ENCODE assay signal across 8 mouse cellular contexts in the genomic region with DNA sequence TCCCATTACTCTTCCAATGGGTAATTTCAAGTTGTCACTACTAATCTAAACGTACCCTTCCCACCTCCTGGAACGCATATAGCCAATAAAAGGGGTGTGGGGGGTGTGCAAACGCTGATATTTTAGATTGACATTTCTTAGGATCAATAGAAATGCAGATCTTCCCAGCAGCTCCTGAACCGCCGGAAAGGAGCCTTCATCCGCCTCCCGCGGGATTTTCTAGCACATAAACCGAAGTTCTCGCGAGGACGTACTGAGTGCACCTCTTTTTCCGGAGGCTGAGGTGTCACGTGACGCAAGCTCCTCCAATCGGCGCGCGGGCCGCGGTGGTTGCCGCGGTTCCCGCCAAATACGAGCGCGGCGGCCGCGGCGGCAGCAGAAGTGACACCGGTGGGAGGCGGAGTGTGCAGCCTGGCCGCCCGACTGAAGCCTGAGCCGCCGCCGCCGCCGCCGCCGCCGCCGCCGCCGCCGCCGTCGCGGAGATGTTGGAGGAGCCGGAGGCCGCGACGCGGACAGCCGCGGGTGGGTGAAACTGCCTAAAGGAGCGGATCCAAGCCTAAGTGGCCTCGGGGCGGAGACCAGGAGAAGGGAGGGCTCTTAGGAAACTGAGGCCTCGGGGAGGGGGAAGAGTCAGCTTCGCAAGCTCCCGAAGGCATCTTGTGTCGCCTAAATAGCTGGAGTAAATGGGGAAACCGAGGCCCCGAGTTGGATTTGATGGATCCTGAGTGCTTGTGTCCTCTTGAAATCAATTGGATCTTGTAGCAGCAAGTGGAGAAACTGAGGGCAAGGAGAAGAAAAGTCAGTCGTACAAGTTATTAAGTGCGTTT. TPM values are rescaled to one million over a fixed set of nuclear protein-coding genes. Genes with fewer than 3 reads are reported as not detected.
DNase-seq lines count a peak whose midpoint lies in the region; ATAC-seq and TF ChIP-seq lines count a peak whose summit lies in the region.

TSS of gene Chaf1a (plus strand) at position 410 of the 827 bp plus-strand sequence.

- peak within 1 kb of the TSS; percentile 92 for H3K4me2 ChIP-seq in heart, embryonic 15.5 days
- H3K4me2 ChIP-seq in liver, embryonic 14.5 days (ENCODE audit: low read depth), result peak within 1 kb of the TSS; percentile 91
- peak within 1 kb of the TSS; percentile 80 for H3K4me2 ChIP-seq in neural tube, embryonic 11.5 days (ENCODE audit: low read depth)
- H3K4me2 ChIP-seq in stomach, postnatal 0 days (replicated peaks; ENCODE audit: low read depth), result peak within 1 kb of the TSS; percentile 74

- peak; percentile 77 for ATAC-seq in heart, embryonic 15.5 days (replicated peaks; ENCODE audit: insufficient number of reproducible peaks, insufficient read depth, low FRiP score, low read depth)
- ATAC-seq in liver, embryonic 14.5 days (ENCODE audit: insufficient read depth), result peak; percentile 75
- peak; percentile 75 for ATAC-seq in neural tube, embryonic 11.5 days (ENCODE audit: insufficient read depth, low FRiP score, low TSS enrichment)
- peak; percentile 91 for ATAC-seq in stomach, postnatal 0 days (ENCODE audit: low FRiP score, low TSS enrichment)

- peak within 1 kb of the TSS; percentile 96 for H3K27ac ChIP-seq in forebrain, embryonic 10.5 days
- peak within 1 kb of the TSS; percentile 73 for H3K27ac ChIP-seq in heart, embryonic 15.5 days
- H3K27ac ChIP-seq in liver, embryonic 14.5 days, result peak within 1 kb of the TSS; percentile 78
- peak within 1 kb of the TSS; percentile 1; the same call in 1 of the 2 replicates for H3K27ac ChIP-seq in neural tube, embryonic 11.5 days (ENCODE audit: low read depth, low read length)
- peak within 1 kb of the TSS; percentile 50 for H3K27ac ChIP-seq in stomach, postnatal 0 days (replicated peaks)

- peaks cover 34% of the 10 kb centered on the region for H3K4me1 ChIP-seq in forebrain, embryonic 10.5 days
- peaks cover 24% of the 10 kb centered on the region for H3K4me1 ChIP-seq in heart, embryonic 15.5 days (replicated peaks)
- peaks cover 10 to 19% of the 10 kb centered on the region in 2 experiments for H3K4me1 ChIP-seq in liver, embryonic 14.5 days (replicated peaks; ENCODE audit: control insufficient read depth in 2 of 2, insufficient read depth in 2 of 2, low read length in 1 of 2)
- H3K4me1 ChIP-seq in neural tube, embryonic 11.5 days (ENCODE audit: control insufficient read depth, insufficient read depth, low read length), result peaks cover 9% of the 10 kb centered on the region
- no peaks in the 10 kb centered on the region for H3K4me1 ChIP-seq in stomach, postnatal 0 days (replicated peaks; ENCODE audit: control insufficient read depth, insufficient read depth)

- WGBS in forebrain, embryonic 10.5 days, result under 1% methylated on average over 68 of the region's 68 CpGs
- WGBS in heart, embryonic 15.5 days, result under 1% methylated on average over 68 of the region's 68 CpGs
- under 1% methylated on average over 53 of the region's 68 CpGs for WGBS in liver, embryonic 14.5 days (ENCODE audit: insufficient replicate concordance)
- 0% methylated on average over 68 of the region's 68 CpGs for WGBS in neural tube, embryonic 11.5 days
- WGBS in stomach, postnatal 0 days, result under 1% methylated on average over 68 of the region's 68 CpGs

- H3K36me3 ChIP-seq in forebrain, embryonic 10.5 days (replicated peaks), result peaks cover 30% of the 10 kb centered on the region
- 0 out of 2 replicates have a peak, but pooled peaks cover 12% of the 10 kb centered on the region for H3K36me3 ChIP-seq in heart, embryonic 15.5 days
- H3K36me3 ChIP-seq in liver, embryonic 14.5 days (replicated peaks; ENCODE audit: control insufficient read depth, insufficient read depth, low read depth), result peaks cover 20% of the 10 kb centered on the region
- H3K36me3 ChIP-seq in neural tube, embryonic 11.5 days (ENCODE audit: control insufficient read depth, insufficient read depth, low read length), result no peaks in the 10 kb centered on the region
- no peaks in the 10 kb centered on the region for H3K36me3 ChIP-seq in stomach, postnatal 0 days (ENCODE audit: control insufficient read depth, insufficient read depth, low read length)

- TF ChIP-seq CTCF in liver, embryonic 14.5 days (IDR thresholded peaks at IDR 0.05; ENCODE audit: low read depth), result no peak
- TF ChIP-seq CTCF in stomach, postnatal 0 days (IDR thresholded peaks at IDR 0.05; ENCODE audit: low read depth), result no peak

- DNase-seq in CD8-positive naive resting alpha-beta T cell, adult 2 months (ENCODE audit: low read depth in 2 of 2, low spot score in 2 of 2), result peak; percentile 87 to 90
- DNase-seq in c-Kit-positive CD71-negative TER-119-negative erythroid progenitor cells, embryonic 14.5 days (ENCODE audit: low read depth), result peak; percentile 98
- peak; percentile 95 for DNase-seq in forebrain, embryonic 10.5 days (ENCODE audit: extremely low spot score, low spot score)
- DNase-seq in kidney, postnatal 25 days, result peak; percentile 99 to 100
- peak; percentile 98 to 99 (median 98) for DNase-seq in liver, embryonic 14.5 days (ENCODE audit: low read depth in 3 of 3, low spot score in 3 of 3)
- DNase-seq in neural tube, embryonic 11.5 days (ENCODE audit: low spot score), result peak; percentile 97
- peak; percentile 95 for DNase-seq in stomach, postnatal 0 days (ENCODE audit: low spot score)

- peak; percentile 54; the same call in 1 of the 2 replicates for TF ChIP-seq EP300 in liver, embryonic 14.5 days (IDR thresholded peaks at IDR 0.05; ENCODE audit: low read depth)
- TF ChIP-seq EP300 in stomach, postnatal 0 days (optimal IDR thresholded peaks at IDR 0.05), result peak; percentile 91

- H3K27me3 ChIP-seq in forebrain, embryonic 10.5 days (ENCODE audit: poor library complexity, severe bottlenecking), result no peaks in the 10 kb centered on the region
- no peaks in the 10 kb centered on the region for H3K27me3 ChIP-seq in heart, embryonic 15.5 days
- no peaks in the 10 kb centered on the region for H3K27me3 ChIP-seq in liver, embryonic 14.5 days (ENCODE audit: control insufficient read depth, insufficient read depth, low read length)
- no peaks in the 10 kb centered on the region for H3K27me3 ChIP-seq in neural tube, embryonic 11.5 days (ENCODE audit: control insufficient read depth, insufficient read depth, low read length)
- H3K27me3 ChIP-seq in stomach, postnatal 0 days (ENCODE audit: control insufficient read depth, insufficient read depth, low read length), result no peaks in the 10 kb centered on the region

- H3K9me3 ChIP-seq in forebrain, embryonic 10.5 days, result no peaks in the 10 kb centered on the region
- no peaks in the 10 kb centered on the region for H3K9me3 ChIP-seq in heart, embryonic 15.5 days (replicated peaks)
- no peaks in the 10 kb centered on the region for H3K9me3 ChIP-seq in liver, embryonic 14.5 days (ENCODE audit: control insufficient read depth, low read length)
- H3K9me3 ChIP-seq in neural tube, embryonic 11.5 days (ENCODE audit: control insufficient read depth, low read length), result no peaks in the 10 kb centered on the region
- H3K9me3 ChIP-seq in stomach, postnatal 0 days (ENCODE audit: control insufficient read depth, low read length), result no peaks in the 10 kb centered on the region

- peak within 1 kb of the TSS; percentile 90 for H3K9ac ChIP-seq in heart, embryonic 15.5 days
- H3K9ac ChIP-seq in liver, embryonic 14.5 days (replicated peaks), result peak within 1 kb of the TSS; percentile 87
- H3K9ac ChIP-seq in neural tube, embryonic 11.5 days (ENCODE audit: low read length), result peak within 1 kb of the TSS; percentile 77
- H3K9ac ChIP-seq in stomach, postnatal 0 days (ENCODE audit: low read length), result peak within 1 kb of the TSS; percentile 73

- peak within 1 kb of the TSS; percentile 91 for H3K4me3 ChIP-seq in forebrain, embryonic 10.5 days
- H3K4me3 ChIP-seq in heart, embryonic 15.5 days, result peak within 1 kb of the TSS; percentile 91
- H3K4me3 ChIP-seq in liver, embryonic 14.5 days (ENCODE audit: insufficient read depth in 1 of 2, low read depth in 2 of 2, low read length in 2 of 2), result peak within 1 kb of the TSS; percentile 90 to 97
- H3K4me3 ChIP-seq in neural tube, embryonic 11.5 days (ENCODE audit: low read depth, low read length), result peak within 1 kb of the TSS; percentile 68
- H3K4me3 ChIP-seq in stomach, postnatal 0 days (ENCODE audit: low read depth, low read length), result peak within 1 kb of the TSS; percentile 78

RNA-seq across cellular contexts. Expression of gene Chaf1a, which starts in this region (rescaled TPM):
- polyA plus RNA-seq in forebrain, embryonic 10.5 days (2016; fragmentation: Nextera tagmentation; extraction: Ambion mirVana), result 53.9 and 54.7 TPM in 2 replicates
- 10.1 and 15.0 TPM in 2 replicates for polyA plus RNA-seq in heart, embryonic 15.5 days (2015; fragmentation: Nextera tagmentation; extraction: Ambion mirVana)
- polyA plus RNA-seq in liver, embryonic 14.5 days (2012; rRNA removed), result 10.8 and 14.6 TPM in 2 replicates
- polyA plus RNA-seq in liver, embryonic 14.5 days (2014; fragmentation: Nextera tagmentation; extraction: Ambion mirVana), result 10.2 and 13.0 TPM in 2 replicates
- polyA plus RNA-seq in neural tube, embryonic 11.5 days (2014; fragmentation: Nextera tagmentation; extraction: Ambion mirVana), result 23.5 and 25.0 TPM in 2 replicates
- polyA plus RNA-seq in stomach, postnatal 0 days (2015; fragmentation: Nextera tagmentation; extraction: Ambion mirVana), result 4.5 and 5.0 TPM in 2 replicates

Comparison
In these comparisons a context has a peak if more than half of its experiments do, and no peak if none do; other contexts are left out.
1. Peak in every context shown above with its lines: DNase-seq, ATAC-seq, H3K4me3 ChIP-seq and H3K27ac ChIP-seq.
2. H3K27ac ChIP-seq: peak in every context shown above with its lines; median percentile 96 in forebrain, embryonic 10.5 days; 78 in liver, embryonic 14.5 days; 73 in heart, embryonic 15.5 days; 50 in stomach, postnatal 0 days; 1 in neural tube, embryonic 11.5 days.